Mouse (Mus musculus): ENCODE measurements around the gene Nt5dc3.

GRCm38 (mm10) chr10:86782656-86783055 is 3.9 kb downstream of the Nt5dc3 start:
- TF ChIP-seq CTCF (IDR thresholded peaks at IDR 0.05; ENCODE audit: borderline replicate concordance, insufficient read depth, low read length) (no peak), POLR2A (IDR thresholded peaks at IDR 0.05; ENCODE audit: low read depth, low read length) (no peak)

Measured in embryonic fibroblast, embryonic 13.5 days (primary cell).